Mouse (Mus musculus): ENCODE measurements around the gene Matn1. TPM values are rescaled to one million over a fixed set of nuclear protein-coding genes. Genes with fewer than 3 reads are reported as not detected.

Matn1 gene
- 4.2 and 4.6 TPM in 2 replicates for polyA plus RNA-seq (2015; fragmentation: Nextera tagmentation; extraction: Ambion mirVana)

- ATAC-seq (ENCODE audit: low read depth): no peak
- WGBS: 55% methylated on average over 6 of the region's 6 CpGs
- Histone ChIP-seq H3K4me2 (no peak within 1 kb of the TSS), H3K4me1 (replicated peaks) (0 out of 2 replicates have a peak, but pooled peaks cover 5% of the 10 kb centered on the region), H3K36me3 (no peaks in the 10 kb centered on the region), H3K27me3 (peaks cover 20% of the 10 kb centered on the region; the same call in 1 of the 2 replicates), H3K9ac (0 out of 2 replicates have a peak within 1 kb of the TSS, but pooled peaks have one; percentile 3), H3K4me3 (no peak within 1 kb of the TSS), H3K9me3 (no peaks in the 10 kb centered on the region), H3K27ac (replicated peaks) (no peak within 1 kb of the TSS)
Observed at GRCm38 (mm10) chr4:130944112-130944511, at the start of gene Matn1. Matn1 (plus strand) TSS chr4:130944385.

GRCm38 (mm10) chr4:130895701-130896100 lies 48.5 kb upstream of the Matn1 start:
- peaks cover 3% of the 10 kb centered on the region; the same call in 1 of the 2 replicates for H3K27me3 ChIP-seq
- no peak overlapping the region for H3K27ac ChIP-seq (replicated peaks)
- H3K4me3 ChIP-seq: no peak overlapping the region
- no peak overlapping the region for H3K9ac ChIP-seq
- no peaks in the 10 kb centered on the region for H3K9me3 ChIP-seq
- ATAC-seq (ENCODE audit: low read depth): no peak
- peaks cover under 1% of the 10 kb centered on the region; the same call in 1 of the 2 replicates for H3K4me1 ChIP-seq (replicated peaks)
- no peak overlapping the region for H3K4me2 ChIP-seq
- H3K36me3 ChIP-seq: no peaks in the 10 kb centered on the region
- 94% methylated on average over 6 of the region's 6 CpGs for WGBS

GRCm38 (mm10) chr4:130896372-130896771 lies 47.8 kb upstream of the Matn1 start:
- ATAC-seq (ENCODE audit: low read depth): no peak
- no peaks in the 10 kb centered on the region for H3K36me3 ChIP-seq
- H3K4me3 ChIP-seq: no peak overlapping the region
- H3K27ac ChIP-seq (replicated peaks): no peak overlapping the region
- no peaks in the 10 kb centered on the region; the same call in 1 of the 2 replicates for H3K4me1 ChIP-seq (replicated peaks)
- 66% methylated on average over 2 of the region's 2 CpGs for WGBS
- H3K4me2 ChIP-seq: no peak overlapping the region
- H3K9ac ChIP-seq: no peak overlapping the region
- H3K27me3 ChIP-seq: peaks cover 2% of the 10 kb centered on the region; the same call in 1 of the 2 replicates
- H3K9me3 ChIP-seq: no peaks in the 10 kb centered on the region

- Histone ChIP-seq H3K9ac (no peak overlapping the region), H3K36me3 (no peaks in the 10 kb centered on the region), H3K4me2 (no peak overlapping the region), H3K27me3 (no peaks in the 10 kb centered on the region), H3K9me3 (no peaks in the 10 kb centered on the region), H3K4me1 (replicated peaks) (peaks cover 8% of the 10 kb centered on the region; the same call in 1 of the 2 replicates), H3K27ac (replicated peaks) (no peak overlapping the region), H3K4me3 (no peak overlapping the region)
- 73% methylated on average over 2 of the region's 3 CpGs for WGBS
- no peak for ATAC-seq (ENCODE audit: low read depth)
Observed at GRCm38 (mm10) chr4:130899383-130899781, 44.8 kb upstream of the Matn1 start.

GRCm38 (mm10) chr4:130899782-130900427 lies 44.3 kb upstream of the Matn1 start:
- Histone ChIP-seq H3K4me1 (replicated peaks) (peaks cover 13% of the 10 kb centered on the region; the same call in 1 of the 2 replicates), H3K36me3 (no peaks in the 10 kb centered on the region), H3K9ac (no peak overlapping the region), H3K4me3 (no peak overlapping the region), H3K9me3 (no peaks in the 10 kb centered on the region), H3K27ac (replicated peaks) (no peak overlapping the region), H3K27me3 (no peaks in the 10 kb centered on the region), H3K4me2 (no peak overlapping the region)
- 83% methylated on average over 6 of the region's 6 CpGs for WGBS
- no peak for ATAC-seq (ENCODE audit: low read depth)

GRCm38 (mm10) chr4:130900746-130901145 lies 43.4 kb upstream of the Matn1 start:
- no peak overlapping the region; the same call in 1 of the 2 replicates for H3K9ac ChIP-seq
- H3K4me2 ChIP-seq: no peak overlapping the region
- H3K27ac ChIP-seq (replicated peaks): no peak overlapping the region
- 71% methylated on average over 7 of the region's 7 CpGs for WGBS
- ATAC-seq (ENCODE audit: low read depth): no peak
- no peaks in the 10 kb centered on the region for H3K9me3 ChIP-seq
- H3K36me3 ChIP-seq: no peaks in the 10 kb centered on the region
- peaks cover 16% of the 10 kb centered on the region; the same call in 1 of the 2 replicates for H3K4me1 ChIP-seq (replicated peaks)
- H3K27me3 ChIP-seq: no peaks in the 10 kb centered on the region; the same call in 1 of the 2 replicates
- H3K4me3 ChIP-seq: no peak overlapping the region

- Histone ChIP-seq H3K9me3 (no peaks in the 10 kb centered on the region), H3K4me1 (replicated peaks) (peaks cover 24% of the 10 kb centered on the region), H3K4me3 (no peak overlapping the region), H3K4me2 (no peak overlapping the region), H3K27ac (replicated peaks) (no peak overlapping the region), H3K36me3 (no peaks in the 10 kb centered on the region), H3K9ac (no peak overlapping the region), H3K27me3 (no peaks in the 10 kb centered on the region; the same call in 1 of the 2 replicates)
- WGBS: 51% methylated on average over 8 of the region's 8 CpGs
- no peak for ATAC-seq (ENCODE audit: low read depth)
Observed at GRCm38 (mm10) chr4:130902289-130902781, 41.9 kb upstream of the Matn1 start.

- H3K27me3 ChIP-seq: no peaks in the 10 kb centered on the region; the same call in 1 of the 2 replicates
- no peak overlapping the region for H3K9ac ChIP-seq
- no peak for ATAC-seq (ENCODE audit: low read depth)
- no peaks in the 10 kb centered on the region for H3K36me3 ChIP-seq
- peaks cover 28% of the 10 kb centered on the region for H3K4me1 ChIP-seq (replicated peaks)
- no peak overlapping the region for H3K4me3 ChIP-seq
- H3K27ac ChIP-seq (replicated peaks): no peak overlapping the region
- H3K9me3 ChIP-seq: no peaks in the 10 kb centered on the region
- 74% methylated on average over 7 of the region's 7 CpGs for WGBS
- H3K4me2 ChIP-seq: no peak overlapping the region
Observed at GRCm38 (mm10) chr4:130905025-130905424, 39.2 kb upstream of the Matn1 start.

GRCm38 (mm10) chr4:130905882-130906281 lies 38.3 kb upstream of the Matn1 start:
- Histone ChIP-seq H3K9ac (no peak overlapping the region), H3K36me3 (no peaks in the 10 kb centered on the region), H3K27ac (replicated peaks) (no peak overlapping the region), H3K4me3 (no peak overlapping the region), H3K27me3 (no peaks in the 10 kb centered on the region; the same call in 1 of the 2 replicates), H3K4me1 (replicated peaks) (peaks cover 31% of the 10 kb centered on the region), H3K9me3 (no peaks in the 10 kb centered on the region), H3K4me2 (no peak overlapping the region)
- ATAC-seq (ENCODE audit: low read depth): no peak
- 83% methylated on average over 6 of the region's 6 CpGs for WGBS

GRCm38 (mm10) chr4:130906296-130906695 lies 37.9 kb upstream of the Matn1 start:
- Histone ChIP-seq H3K36me3 (no peaks in the 10 kb centered on the region), H3K9ac (no peak overlapping the region), H3K9me3 (no peaks in the 10 kb centered on the region), H3K4me3 (no peak overlapping the region), H3K4me2 (no peak overlapping the region), H3K27me3 (no peaks in the 10 kb centered on the region; the same call in 1 of the 2 replicates), H3K4me1 (replicated peaks) (peaks cover 31% of the 10 kb centered on the region), H3K27ac (replicated peaks) (no peak overlapping the region)
- no peak for ATAC-seq (ENCODE audit: low read depth)
- 21% methylated on average over 8 of the region's 8 CpGs for WGBS

GRCm38 (mm10) chr4:130907200-130908069 lies 36.8 kb upstream of the Matn1 start:
- Histone ChIP-seq H3K9ac (no peak overlapping the region), H3K9me3 (no peaks in the 10 kb centered on the region), H3K4me1 (replicated peaks) (peaks cover 25% of the 10 kb centered on the region), H3K27ac (replicated peaks) (no peak overlapping the region), H3K4me2 (no peak overlapping the region), H3K36me3 (no peaks in the 10 kb centered on the region), H3K4me3 (no peak overlapping the region), H3K27me3 (no peaks in the 10 kb centered on the region; the same call in 1 of the 2 replicates)
- ATAC-seq (ENCODE audit: low read depth): no peak
- WGBS: 85% methylated on average over 19 of the region's 19 CpGs

- no peak for ATAC-seq (ENCODE audit: low read depth)
- Histone ChIP-seq H3K27ac (replicated peaks) (no peak overlapping the region), H3K9me3 (no peaks in the 10 kb centered on the region), H3K4me2 (no peak overlapping the region), H3K4me1 (replicated peaks) (peaks cover 25% of the 10 kb centered on the region), H3K27me3 (no peaks in the 10 kb centered on the region; the same call in 1 of the 2 replicates), H3K9ac (no peak overlapping the region), H3K4me3 (no peak overlapping the region), H3K36me3 (no peaks in the 10 kb centered on the region)
- WGBS: 90% methylated on average over 10 of the region's 10 CpGs
Observed at GRCm38 (mm10) chr4:130908133-130908532, 36.1 kb upstream of the Matn1 start.
